Mouse (Mus musculus): Measurements from ENCODE around the gene Cubn. TPM values are rescaled to one million over a fixed set of nuclear protein-coding genes. Genes with fewer than 3 reads are reported as not detected.

Cubn gene
- polyA plus RNA-seq, 1 experiment = 0.23 TPM

- H3K79me2 ChIP-seq (ENCODE audit: control insufficient read depth, insufficient read depth) = no peaks in the 10 kb centered on the region
- H3K27me3 ChIP-seq (ENCODE audit: control insufficient read depth, insufficient read depth, insufficient read length) = no peaks in the 10 kb centered on the region
- peak overlapping the region; percentile 61 for H3K4me2 ChIP-seq (ENCODE audit: low read depth)
- H3K4me3 ChIP-seq = no peak overlapping the region
- no peaks in the 10 kb centered on the region for H3K36me3 ChIP-seq (ENCODE audit: control insufficient read depth, insufficient read depth)
- H3ac ChIP-seq (ENCODE audit: control insufficient read depth, insufficient read length) = no peak overlapping the region
- TF ChIP-seq MYOG (IDR thresholded peaks at IDR 0.05; ENCODE audit: control insufficient read depth in 1 of 3, insufficient read depth in 1 of 3, insufficient read length in 2 of 3, low read depth in 2 of 3) = no peak
- TF ChIP-seq SRF (IDR thresholded peaks at IDR 0.05; ENCODE audit: control insufficient read depth, insufficient read length, low read depth) = no peak
- no peak for TF ChIP-seq MYOD1 (IDR thresholded peaks at IDR 0.05; ENCODE audit: control insufficient read depth in 1 of 3, insufficient read length in 2 of 3, low read depth in 2 of 3)
- TF ChIP-seq POLR2AphosphoS2 (IDR thresholded peaks at IDR 0.05; ENCODE audit: insufficient read length, low read depth) = no peak
- TF ChIP-seq TCF3 (IDR thresholded peaks at IDR 0.05; ENCODE audit: insufficient read length, low read depth) = no peak
- no peak for TF ChIP-seq USF1 (IDR thresholded peaks at IDR 0.05; ENCODE audit: low read depth)
- no peak for TF ChIP-seq TCF12 (IDR thresholded peaks at IDR 0.05; ENCODE audit: insufficient read depth, poor library complexity, severe bottlenecking)
- TF ChIP-seq REST (IDR thresholded peaks at IDR 0.05; ENCODE audit: insufficient read depth, insufficient read length) = no peak
- no peak for TF ChIP-seq E2F4 (IDR thresholded peaks at IDR 0.05; ENCODE audit: insufficient read depth)
Measured at GRCm38 (mm10) chr2:13407272-13407671, 84.3 kb downstream of the Cubn start.

DNA sequence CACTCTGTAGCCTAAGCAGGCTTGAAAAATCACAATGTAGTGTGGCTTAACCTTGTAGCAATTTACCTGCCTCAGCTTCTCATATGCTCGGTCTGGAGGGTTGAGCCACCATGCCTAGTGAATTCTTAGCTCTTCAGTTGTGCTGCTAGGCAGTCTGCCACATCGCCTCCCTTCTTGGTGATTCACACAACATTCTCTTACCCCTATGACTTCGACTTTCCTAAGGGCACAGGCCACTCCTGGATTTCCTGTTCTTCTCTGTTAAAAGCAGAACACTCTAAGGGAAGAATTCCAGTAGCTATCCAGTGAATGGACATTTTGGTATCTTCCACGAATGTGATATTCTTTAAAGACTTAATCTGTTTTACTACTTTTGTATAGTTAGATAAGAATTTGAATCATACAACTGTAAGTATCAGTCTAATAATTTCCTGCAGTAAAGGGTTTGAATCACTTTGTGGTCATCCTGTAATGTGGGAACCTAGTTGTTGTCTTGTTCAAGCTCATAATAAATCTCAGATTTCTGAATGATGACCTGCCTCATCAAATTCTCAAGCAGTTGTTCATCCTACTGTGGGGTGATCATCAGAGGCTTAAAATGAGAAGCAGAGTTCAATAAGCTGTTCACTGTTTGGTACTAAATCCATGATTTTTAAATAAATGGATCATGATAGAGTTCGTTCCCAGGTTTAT lies 86.5 kb downstream of the Cubn start:
- H3K4me3 ChIP-seq = no peak overlapping the region
- no peaks in the 10 kb centered on the region for H3K79me2 ChIP-seq (ENCODE audit: control insufficient read depth, insufficient read depth)
- peak overlapping the region; percentile 75 for H3K4me2 ChIP-seq (ENCODE audit: low read depth)
- no peaks in the 10 kb centered on the region for H3K36me3 ChIP-seq (ENCODE audit: control insufficient read depth, insufficient read depth)
- no peaks in the 10 kb centered on the region for H3K27me3 ChIP-seq (ENCODE audit: control insufficient read depth, insufficient read depth, insufficient read length)
- H3ac ChIP-seq (ENCODE audit: control insufficient read depth, insufficient read length) = no peak overlapping the region
- TF ChIP-seq MAX (IDR thresholded peaks at IDR 0.05; ENCODE audit: low read depth) (no peak), REST (IDR thresholded peaks at IDR 0.05; ENCODE audit: insufficient read depth, insufficient read length) (no peak), TCF3 (IDR thresholded peaks at IDR 0.05; ENCODE audit: insufficient read length, low read depth) (no peak)

DNA sequence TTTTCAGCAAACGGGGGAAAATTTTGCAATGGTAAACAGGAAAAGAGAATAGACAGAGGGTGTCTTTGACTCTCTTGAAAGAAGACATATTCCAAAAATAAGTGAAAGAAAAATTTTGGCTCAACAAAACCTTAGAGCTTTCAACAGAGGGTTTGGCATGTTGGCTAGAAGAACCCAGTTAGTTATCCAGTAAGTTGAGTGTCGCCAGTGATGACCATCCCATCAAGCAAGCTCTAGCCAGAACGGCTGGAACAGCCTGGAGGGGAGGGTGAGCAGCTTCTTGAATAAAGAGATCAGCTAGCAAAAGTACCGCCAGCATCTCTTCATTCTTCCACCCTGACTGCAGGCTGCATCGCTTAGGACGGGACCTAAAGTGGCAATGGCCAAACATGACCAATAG lies 90.8 kb downstream of the Cubn start:
- TF ChIP-seq TCF3 (IDR thresholded peaks at IDR 0.05; ENCODE audit: insufficient read length, low read depth) (no peak), POLR2A (IDR thresholded peaks at IDR 0.05; ENCODE audit: insufficient read length, low read depth) (no peak), POLR2AphosphoS2 (IDR thresholded peaks at IDR 0.05; ENCODE audit: insufficient read length, low read depth) (no peak), MAX (IDR thresholded peaks at IDR 0.05; ENCODE audit: low read depth) (no peak)
- Histone ChIP-seq H3K79me2 (ENCODE audit: control insufficient read depth, insufficient read depth) (no peaks in the 10 kb centered on the region), H3ac (ENCODE audit: control insufficient read depth, insufficient read length) (no peak overlapping the region), H3K4me3 (no peak overlapping the region), H3K4me2 (ENCODE audit: low read depth) (no peak overlapping the region), H3K27me3 (ENCODE audit: control insufficient read depth, insufficient read depth, insufficient read length) (no peaks in the 10 kb centered on the region), H3K36me3 (ENCODE audit: control insufficient read depth, insufficient read depth) (no peaks in the 10 kb centered on the region)

GRCm38 (mm10) chr2:13399480-13400072 lies 92.0 kb downstream of the Cubn start:
- no peak overlapping the region for H3ac ChIP-seq (ENCODE audit: control insufficient read depth, insufficient read length)
- no peak overlapping the region for H3K4me3 ChIP-seq
- no peaks in the 10 kb centered on the region for H3K27me3 ChIP-seq (ENCODE audit: control insufficient read depth, insufficient read depth, insufficient read length)
- peak; percentile 77 for TF ChIP-seq CEBPB (IDR thresholded peaks at IDR 0.05; ENCODE audit: insufficient read depth, poor library complexity, severe bottlenecking)
- TF ChIP-seq MYOD1 (IDR thresholded peaks at IDR 0.05; ENCODE audit: control insufficient read depth in 1 of 3, insufficient read length in 2 of 3, low read depth in 2 of 3) = no peak
- H3K79me2 ChIP-seq (ENCODE audit: control insufficient read depth, insufficient read depth) = no peaks in the 10 kb centered on the region
- peak overlapping the region; percentile 65 for H3K4me2 ChIP-seq (ENCODE audit: low read depth)
- no peaks in the 10 kb centered on the region for H3K36me3 ChIP-seq (ENCODE audit: control insufficient read depth, insufficient read depth)

DNA sequence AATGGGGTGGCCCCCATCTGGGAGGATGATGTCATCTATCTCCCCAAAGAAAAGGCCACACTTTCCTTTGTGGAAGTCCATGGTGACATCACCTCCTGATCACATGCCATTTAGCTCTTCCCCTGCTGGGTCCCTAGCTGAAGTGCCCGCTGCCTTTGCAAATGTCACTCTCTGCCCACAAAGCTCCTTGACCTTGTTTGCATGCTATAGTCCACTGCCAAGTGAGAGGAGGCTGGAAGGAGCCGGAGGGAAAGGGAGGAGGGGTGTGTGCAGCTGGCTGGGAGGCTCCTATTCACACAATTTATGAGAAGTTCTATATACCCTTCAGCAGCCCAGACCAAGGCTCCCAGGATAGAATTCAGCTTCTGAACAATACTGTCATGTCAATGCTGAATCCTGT lies 92.7 kb downstream of the Cubn start:
- Histone ChIP-seq H3K79me2 (ENCODE audit: control insufficient read depth, insufficient read depth) (no peaks in the 10 kb centered on the region), H3K4me3 (no peak overlapping the region), H3ac (ENCODE audit: control insufficient read depth, insufficient read length) (no peak overlapping the region), H3K4me2 (ENCODE audit: low read depth) (peak overlapping the region; percentile 65), H3K27me3 (ENCODE audit: control insufficient read depth, insufficient read depth, insufficient read length) (no peaks in the 10 kb centered on the region), H3K36me3 (ENCODE audit: control insufficient read depth, insufficient read depth) (no peaks in the 10 kb centered on the region)
- TF ChIP-seq POLR2A (IDR thresholded peaks at IDR 0.05; ENCODE audit: insufficient read length, low read depth) (no peak), USF1 (IDR thresholded peaks at IDR 0.05; ENCODE audit: low read depth) (peak; percentile 36)

- no peaks in the 10 kb centered on the region for H3K79me2 ChIP-seq (ENCODE audit: control insufficient read depth, insufficient read depth)
- no peak overlapping the region for H3K4me3 ChIP-seq
- no peak overlapping the region for H3ac ChIP-seq (ENCODE audit: control insufficient read depth, insufficient read length)
- H3K36me3 ChIP-seq (ENCODE audit: control insufficient read depth, insufficient read depth) = no peaks in the 10 kb centered on the region
- no peak for TF ChIP-seq REST (IDR thresholded peaks at IDR 0.05; ENCODE audit: insufficient read depth, insufficient read length)
- no peak for TF ChIP-seq MYOD1 (IDR thresholded peaks at IDR 0.05; ENCODE audit: control insufficient read depth in 1 of 3, insufficient read length in 2 of 3, low read depth in 2 of 3)
- TF ChIP-seq MYOG (IDR thresholded peaks at IDR 0.05; ENCODE audit: control insufficient read depth in 1 of 3, insufficient read depth in 1 of 3, insufficient read length in 2 of 3, low read depth in 2 of 3) = no peak
- no peak for TF ChIP-seq POLR2A (IDR thresholded peaks at IDR 0.05; ENCODE audit: insufficient read length, low read depth)
- no peak for TF ChIP-seq E2F4 (IDR thresholded peaks at IDR 0.05; ENCODE audit: insufficient read depth)
- no peak for TF ChIP-seq TCF12 (IDR thresholded peaks at IDR 0.05; ENCODE audit: insufficient read depth, poor library complexity, severe bottlenecking)
- TF ChIP-seq CEBPB (IDR thresholded peaks at IDR 0.05; ENCODE audit: insufficient read depth, poor library complexity, severe bottlenecking) = no peak
- no peak for TF ChIP-seq SRF (IDR thresholded peaks at IDR 0.05; ENCODE audit: control insufficient read depth, insufficient read length, low read depth)
- no peaks in the 10 kb centered on the region for H3K27me3 ChIP-seq (ENCODE audit: control insufficient read depth, insufficient read depth, insufficient read length)
- H3K4me2 ChIP-seq (ENCODE audit: low read depth) = peak overlapping the region; percentile 65
Measured at GRCm38 (mm10) chr2:13398551-13398950, 93.1 kb downstream of the Cubn start.
